Mouse (Mus musculus) heart, adult 8-10 months (tissue): ENCODE data around the gene Gas6. TPM values are rescaled to one million over a fixed set of nuclear protein-coding genes. Genes with fewer than 3 reads are reported as not detected.

ENCODE experiments used
- DNase-seq: peaks from one replicate; pipeline ENCODE4 v3.0.0; 2022; ENCODE audit warnings: low spot score
- total RNA-seq, 4 experiments: library from RNA; stranded (reverse); gene quantifications; 2 replicates each; pipeline ENCODE4 v1.2.4; 2022

Gas6 gene
- 100 to 1,000 TPM; 113 to 140 (median 124) TPM for total RNA-seq

DNA sequence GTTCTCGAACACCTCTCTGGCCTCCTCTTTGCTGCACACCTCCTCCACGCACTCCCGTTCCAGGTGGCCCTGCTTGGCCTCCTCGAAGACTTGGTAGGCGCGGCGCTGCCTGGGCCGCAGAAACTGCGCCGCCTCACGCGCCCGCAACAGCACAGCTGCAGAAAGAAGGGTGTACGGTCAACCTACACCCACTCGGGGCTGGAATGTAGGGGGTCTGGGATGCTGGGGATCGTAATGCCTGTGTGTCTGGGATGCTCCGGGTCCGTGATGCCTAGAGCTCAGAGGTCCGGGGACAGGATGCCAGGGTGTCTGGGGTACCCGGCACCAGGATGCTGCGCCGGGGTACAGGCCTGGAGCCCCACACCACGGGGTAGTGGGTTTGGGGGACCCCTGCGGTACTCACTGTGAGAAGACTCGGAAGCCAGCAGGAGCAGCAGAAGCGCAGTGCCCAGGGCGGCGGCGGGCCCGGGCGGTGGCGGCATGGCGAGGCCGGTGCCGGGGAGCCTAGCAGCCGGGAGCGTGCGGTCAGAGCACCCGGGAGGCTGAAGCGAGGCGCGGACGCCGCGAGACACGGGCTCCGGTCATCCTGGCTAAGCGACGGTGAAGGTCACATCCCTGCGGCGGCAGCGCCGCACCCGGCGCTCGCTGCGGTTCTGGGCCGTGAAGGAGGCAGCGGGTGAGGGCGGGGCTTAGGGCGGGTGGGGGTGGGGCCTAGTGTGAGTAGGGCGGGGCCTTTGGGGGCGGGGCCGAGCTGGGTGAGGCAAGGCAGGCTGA lies at the start of gene Gas6:
Gene Gas6 (minus strand): TSS at position 633 of the 774 bp plus-strand sequence.
- peak; percentile 52 for DNase-seq

- no peak for DNase-seq
These were observed 47.2 kb upstream of the Gas6 start for GRCm38 (mm10) chr8:13541526-13541925.

DNA sequence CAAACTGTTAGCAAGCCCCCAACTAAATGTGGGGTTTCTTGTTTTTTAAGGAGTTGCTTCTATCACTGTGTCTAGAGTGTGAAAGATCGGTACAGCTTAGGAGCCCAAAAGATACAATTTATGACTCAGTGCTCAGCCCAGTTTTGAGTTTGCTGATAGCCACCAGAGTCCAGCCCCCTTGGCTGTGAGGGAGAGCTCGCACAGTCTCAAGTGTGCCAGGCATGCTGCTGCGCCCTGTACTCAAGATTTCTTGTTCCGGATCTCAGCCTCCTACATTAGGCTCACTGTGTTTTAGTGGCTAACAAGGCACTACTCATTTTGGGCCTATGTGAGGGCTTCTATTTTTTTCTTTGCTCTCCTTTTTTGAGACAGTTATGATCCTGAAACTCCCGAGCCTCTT lies 45.8 kb upstream of the Gas6 start:
- no peak for DNase-seq

DNA sequence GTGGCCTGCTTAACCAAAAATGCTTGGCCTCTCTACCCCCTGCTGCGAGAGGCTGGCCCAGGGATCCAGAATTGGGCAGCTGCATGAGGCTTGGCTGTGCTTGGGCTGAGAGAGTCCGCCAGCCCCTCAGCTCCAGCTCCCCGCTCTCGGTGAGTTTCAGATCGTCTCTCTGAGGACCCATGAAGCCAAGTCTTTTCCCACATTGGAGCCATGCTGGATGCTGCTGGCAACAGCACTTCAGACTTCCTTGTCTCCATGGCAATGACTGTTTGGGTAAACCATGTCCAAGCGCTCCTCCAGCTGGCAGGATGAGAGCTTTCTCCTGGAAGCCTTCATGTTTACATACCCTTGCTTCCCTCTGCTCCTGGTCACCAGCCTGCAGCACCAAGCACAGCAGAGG lies 44.5 kb upstream of the Gas6 start:
- DNase-seq: peak; percentile 74

DNA sequence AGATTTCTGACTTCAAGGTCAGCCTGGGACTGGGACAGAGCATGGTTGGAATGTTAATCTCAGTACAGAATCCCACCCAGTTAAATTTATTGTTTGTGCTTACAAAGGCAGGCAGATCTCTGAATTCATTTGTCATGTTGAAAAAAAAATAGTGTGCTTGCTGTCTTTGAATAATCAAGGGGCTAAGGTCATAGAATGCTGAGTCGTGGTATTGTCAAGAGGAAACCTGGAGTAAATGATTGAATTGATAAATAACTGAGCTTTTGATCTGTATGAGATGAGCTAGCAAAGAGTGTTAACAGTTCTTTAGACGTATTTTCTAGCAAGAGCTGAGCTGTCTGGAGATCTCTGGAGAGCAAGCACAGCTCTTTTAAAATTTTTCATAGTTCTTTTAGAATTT lies 42.8 kb upstream of the Gas6 start:
- no peak for DNase-seq

GRCm38 (mm10) chr8:13533123-13533522 lies 38.8 kb upstream of the Gas6 start:
- DNase-seq: no peak

DNA sequence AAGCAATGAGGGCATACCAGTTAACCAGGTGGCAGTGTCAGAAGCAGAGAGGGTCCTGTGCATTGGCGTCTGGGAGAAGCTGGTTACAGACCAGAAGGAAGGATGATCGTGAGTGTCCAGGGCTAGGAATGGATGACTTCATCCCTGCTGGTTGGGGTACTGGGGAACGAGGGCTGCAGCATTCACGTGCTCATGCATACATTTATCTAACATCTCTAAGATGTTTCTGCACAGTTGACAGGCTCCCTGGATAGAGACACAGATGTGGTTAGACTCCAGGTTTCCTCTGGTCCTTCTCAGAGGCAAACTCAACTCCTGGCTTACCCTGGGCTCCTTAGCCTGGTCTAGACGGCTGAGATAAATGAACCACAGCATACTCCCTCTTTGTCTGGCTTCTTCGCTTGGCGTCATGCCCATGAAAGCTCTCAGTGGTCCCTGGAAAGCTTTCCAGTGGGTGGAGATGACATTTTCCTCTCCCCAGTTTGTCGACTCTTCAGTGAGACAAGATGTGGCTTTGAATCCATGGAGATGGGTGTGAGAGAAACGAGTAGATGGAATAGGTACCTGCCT lies 37.4 kb upstream of the Gas6 start:
- DNase-seq: no peak

- peak; percentile 92 for DNase-seq
These were observed 36.7 kb upstream of the Gas6 start for GRCm38 (mm10) chr8:13530941-13531340.

DNA sequence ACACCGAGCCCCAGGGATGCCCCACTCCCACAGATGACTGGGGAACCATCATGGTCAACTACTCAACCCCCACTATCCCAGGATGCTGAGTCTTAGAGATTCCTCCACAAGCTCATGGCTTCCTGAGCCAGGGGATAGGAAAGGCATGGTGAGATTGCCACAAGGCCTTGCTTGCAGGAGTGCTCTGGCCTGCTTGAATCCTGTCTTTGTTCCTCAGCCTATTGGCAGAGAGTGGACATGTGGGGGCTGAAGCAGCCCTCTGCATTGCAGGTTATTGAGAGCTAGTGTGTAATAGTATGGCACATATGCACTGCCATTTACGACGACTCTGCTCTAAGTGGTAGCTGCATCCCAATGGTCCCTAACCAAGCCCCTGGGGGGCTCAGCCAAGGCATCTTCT lies 36.1 kb upstream of the Gas6 start:
- no peak for DNase-seq

DNA sequence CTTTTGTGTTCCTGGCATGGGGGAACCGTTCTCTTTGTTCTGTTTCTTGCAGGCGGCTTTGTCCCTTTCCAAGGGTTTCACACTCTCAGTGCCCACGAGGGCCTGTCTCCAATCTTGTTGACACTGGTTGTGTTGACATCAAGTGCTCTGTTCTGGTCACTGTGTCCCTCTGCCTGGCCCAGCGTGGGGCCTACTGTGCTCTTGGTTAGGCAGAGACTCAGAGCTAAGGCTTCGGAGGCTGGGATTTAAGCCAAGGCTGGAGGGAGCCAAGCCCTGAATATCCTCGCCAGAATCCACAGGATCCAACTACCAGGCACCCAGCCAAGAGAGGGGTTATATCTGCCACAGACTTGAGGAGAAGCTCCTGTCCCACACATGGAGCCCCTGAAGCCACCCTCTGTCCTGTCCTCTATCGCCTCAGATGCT lies 35.6 kb upstream of the Gas6 start:
- DNase-seq: peak; percentile 91

DNA sequence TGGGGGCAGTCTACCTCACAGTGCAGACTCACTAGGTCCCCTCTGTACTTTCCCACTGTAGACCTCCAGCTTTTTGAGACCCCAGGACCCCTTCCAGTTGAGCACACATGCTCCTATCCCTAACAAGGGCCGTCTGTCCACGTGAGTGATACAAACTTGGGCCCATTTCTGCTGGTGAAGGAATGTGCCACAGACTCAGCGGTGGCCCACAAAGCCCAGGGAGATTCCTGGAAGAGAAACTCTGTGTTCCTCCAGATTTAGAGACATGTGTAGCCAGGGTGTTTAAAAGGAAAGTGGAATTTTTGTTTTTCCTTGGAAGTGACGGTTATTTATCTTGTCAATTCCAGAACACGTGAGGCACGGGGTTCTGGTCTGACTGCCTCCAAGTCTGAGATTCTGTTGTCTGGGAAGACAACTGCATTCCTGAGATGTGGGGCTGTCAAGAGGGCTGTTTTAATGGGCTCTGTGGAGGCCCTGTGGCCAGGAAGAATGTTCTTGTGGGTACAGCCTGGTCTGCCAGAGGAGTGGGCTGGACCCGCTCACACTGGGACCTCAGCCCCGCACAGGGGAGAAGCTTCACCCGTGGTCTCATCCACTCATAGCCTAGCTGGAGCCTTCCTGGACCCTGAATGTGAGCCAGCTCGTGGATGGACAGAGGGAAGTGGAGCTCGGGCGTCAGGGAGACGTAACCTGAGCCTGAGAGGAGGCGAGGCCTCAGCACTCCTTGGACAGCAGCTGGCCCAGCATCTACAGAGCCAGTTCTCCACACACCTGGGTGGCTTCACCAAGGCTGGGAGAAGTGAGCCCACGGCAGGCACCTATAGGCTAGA lies 34.9 kb upstream of the Gas6 start:
- no peak for DNase-seq

GRCm38 (mm10) chr8:13521392-13521791 lies 27.1 kb upstream of the Gas6 start:
- DNase-seq: no peak

GRCm38 (mm10) chr8:13520349-13520748 lies 26.1 kb upstream of the Gas6 start:
- no peak for DNase-seq

DNA sequence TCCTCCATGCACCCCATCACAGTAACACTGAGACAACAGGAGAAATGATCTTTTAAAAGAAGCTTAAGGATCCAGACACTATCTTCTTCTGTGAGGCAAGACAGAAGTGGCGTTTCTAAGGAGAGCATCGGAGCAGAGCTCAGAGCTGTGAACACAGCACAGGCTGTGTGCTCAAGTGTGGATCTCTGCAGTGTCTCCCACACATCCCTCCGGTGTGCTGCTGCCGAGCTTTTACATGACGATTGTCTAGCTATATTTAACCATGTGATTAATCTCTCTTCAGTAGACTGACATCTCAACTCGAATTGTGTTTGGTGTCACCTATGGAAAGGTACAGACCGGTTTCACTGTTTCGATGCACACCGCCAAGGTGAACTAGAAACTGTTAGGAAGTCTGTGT lies 25.2 kb upstream of the Gas6 start:
- no peak for DNase-seq

- no peak for DNase-seq
These were observed 23.0 kb upstream of the Gas6 start for GRCm38 (mm10) chr8:13517284-13517781.

DNA sequence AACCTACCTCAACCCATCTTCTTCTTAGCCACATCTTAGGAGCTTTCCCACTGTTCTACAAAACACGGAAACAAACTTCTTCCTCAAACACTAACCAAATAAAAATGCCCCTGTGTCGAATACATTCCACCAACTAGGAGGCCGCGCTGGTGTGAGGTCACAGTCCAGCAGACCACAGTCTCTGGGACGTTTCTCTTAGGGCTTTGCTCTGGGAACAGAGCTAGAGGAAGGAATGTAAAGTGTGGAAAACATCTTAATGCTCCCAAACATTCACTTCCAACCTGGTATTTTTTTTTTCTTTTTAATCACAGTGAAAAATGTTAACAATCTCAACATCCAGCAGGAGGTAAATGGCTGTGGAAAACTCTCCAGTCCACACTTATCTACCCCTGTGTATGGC lies 22.4 kb upstream of the Gas6 start:
- no peak for DNase-seq

GRCm38 (mm10) chr8:13516011-13516442 lies 21.7 kb upstream of the Gas6 start:
- no peak for DNase-seq

DNA sequence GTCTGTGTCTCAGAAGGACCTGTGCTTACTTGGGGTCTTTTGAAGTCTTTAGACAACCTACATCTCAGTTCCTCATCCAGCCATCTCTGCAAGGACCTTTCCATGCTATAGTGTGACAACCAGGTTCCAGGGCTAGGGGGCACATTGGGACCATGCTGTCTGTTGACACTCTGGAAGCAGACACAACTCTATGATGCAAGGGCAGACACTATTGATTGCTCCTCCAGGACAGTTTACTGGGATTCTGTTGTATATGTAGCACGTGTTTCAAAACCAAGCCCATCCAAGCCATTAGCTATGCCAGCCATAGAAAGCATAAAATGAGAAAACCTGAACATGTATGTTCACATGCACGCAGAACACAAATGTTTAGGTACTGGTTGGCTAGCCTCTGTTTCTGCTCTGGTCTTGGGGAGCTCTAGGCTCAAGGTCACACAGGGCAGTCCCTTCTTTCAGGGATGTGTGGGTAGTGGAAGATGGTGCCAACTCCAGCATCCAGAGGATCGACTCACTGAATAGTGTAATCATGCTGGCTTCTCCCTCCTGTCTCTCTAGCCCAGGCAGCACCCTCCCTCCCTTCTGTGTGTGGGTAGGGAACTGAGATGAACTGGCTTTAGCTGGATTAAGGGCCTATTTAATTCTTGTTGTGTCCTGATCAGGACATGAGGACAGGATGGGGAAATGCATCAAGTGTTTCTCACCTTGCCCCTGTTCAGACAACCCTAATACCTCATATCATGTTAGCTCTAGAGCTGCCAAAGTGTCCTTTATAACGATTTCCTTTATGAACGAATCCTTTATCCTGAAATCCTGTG lies 19.5 kb upstream of the Gas6 start:
- DNase-seq: no peak

DNA sequence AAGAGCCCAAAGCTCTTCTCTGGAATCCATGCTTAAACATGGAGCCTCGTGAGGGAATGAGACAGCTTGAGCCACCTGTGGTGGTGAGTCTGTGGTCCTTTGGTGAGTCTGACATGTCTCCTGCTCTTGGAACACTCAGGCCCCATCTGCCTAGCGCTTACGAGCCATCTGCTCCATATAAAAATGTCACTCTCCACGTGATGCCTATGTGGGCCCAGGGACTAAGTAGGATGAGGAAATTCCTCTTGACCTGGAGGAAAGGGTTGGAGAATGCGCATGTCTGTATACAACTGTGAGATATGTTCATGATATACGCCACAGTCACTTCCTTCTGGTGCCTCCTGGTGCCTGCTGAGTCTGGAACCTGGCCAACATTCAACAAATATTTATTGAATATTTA lies 18.4 kb upstream of the Gas6 start:
- no peak for DNase-seq

GRCm38 (mm10) chr8:13512016-13512415 lies 17.7 kb upstream of the Gas6 start:
- DNase-seq: no peak

GRCm38 (mm10) chr8:13507284-13507937 lies 13.1 kb upstream of the Gas6 start:
- no peak for DNase-seq
